8 mouse cellular contexts compared by ENCODE assay signal in genomic region chrX:6091996-6092757, GRCm38 (mm10). TPM values are rescaled to one million over a fixed set of nuclear protein-coding genes. Genes with fewer than 3 reads are reported as not detected.
DNase-seq lines count a peak whose midpoint lies in the region; ATAC-seq and TF ChIP-seq lines count a peak whose summit lies in the region.

No protein-coding gene starts in this region.

- no peak overlapping the region for H3K27ac ChIP-seq in lung, embryonic 14.5 days (ENCODE audit: low read depth)
- H3K27ac ChIP-seq in hindbrain, embryonic 11.5 days (ENCODE audit: low read depth, low read length), result no peak overlapping the region
- H3K27ac ChIP-seq in neural tube, embryonic 15.5 days (replicated peaks), result peak overlapping the region; percentile 84

- TF ChIP-seq CTCF in lung, embryonic 14.5 days (IDR thresholded peaks at IDR 0.05; ENCODE audit: low read depth), result peak; percentile 36; the same call in 1 of the 2 replicates

- H3K9ac ChIP-seq in lung, embryonic 14.5 days, result 0 out of 2 replicates have a peak overlapping the region, but pooled peaks have one; percentile 6
- 0 out of 2 replicates have a peak overlapping the region, but pooled peaks have one; percentile 36 for H3K9ac ChIP-seq in hindbrain, embryonic 11.5 days (ENCODE audit: low read depth, low read length)
- H3K9ac ChIP-seq in neural tube, embryonic 15.5 days (replicated peaks), result peak overlapping the region; percentile 53

- no peaks in the 10 kb centered on the region for H3K4me1 ChIP-seq in lung, embryonic 14.5 days (ENCODE audit: insufficient read depth)
- H3K4me1 ChIP-seq in hindbrain, embryonic 11.5 days (replicated peaks; ENCODE audit: control insufficient read depth, insufficient read depth, low read length), result no peaks in the 10 kb centered on the region
- H3K4me1 ChIP-seq in neural tube, embryonic 15.5 days, result no peaks in the 10 kb centered on the region

- peak; percentile 34 for DNase-seq in lung, embryonic 14.5 days
- DNase-seq in lung, adult 18-20 months, result no peak
- peak; percentile 67 for DNase-seq in embryo, embryonic 10.5 days (ENCODE audit: low spot score)
- peak; percentile 64 for DNase-seq in hindbrain, embryonic 11.5 days (ENCODE audit: low spot score)
- peak; percentile 36 to 43 for DNase-seq in left cerebral cortex, postnatal 10 days (ENCODE audit: extremely low spot score in 1 of 2, low spot score in 2 of 2)
- no peak for DNase-seq in lung, postnatal 25 days (ENCODE audit: low spot score)

- no peaks in the 10 kb centered on the region for H3K9me3 ChIP-seq in lung, embryonic 14.5 days (ENCODE audit: low read depth, low read length)
- no peaks in the 10 kb centered on the region for H3K9me3 ChIP-seq in hindbrain, embryonic 11.5 days (ENCODE audit: control insufficient read depth, low read length)
- no peaks in the 10 kb centered on the region for H3K9me3 ChIP-seq in neural tube, embryonic 15.5 days (replicated peaks)

- H3K27me3 ChIP-seq in lung, embryonic 14.5 days (ENCODE audit: insufficient read depth, low read length), result 0 out of 2 replicates have a peak, but pooled peaks cover 6% of the 10 kb centered on the region
- no peaks in the 10 kb centered on the region for H3K27me3 ChIP-seq in hindbrain, embryonic 11.5 days (ENCODE audit: control insufficient read depth, insufficient read depth, low read length)
- H3K27me3 ChIP-seq in neural tube, embryonic 15.5 days (replicated peaks), result no peaks in the 10 kb centered on the region

- no peaks in the 10 kb centered on the region for H3K36me3 ChIP-seq in lung, embryonic 14.5 days (ENCODE audit: insufficient read depth)
- H3K36me3 ChIP-seq in hindbrain, embryonic 11.5 days (ENCODE audit: control insufficient read depth, insufficient read depth, low read length), result no peaks in the 10 kb centered on the region
- no peaks in the 10 kb centered on the region for H3K36me3 ChIP-seq in neural tube, embryonic 15.5 days

- WGBS in lung, embryonic 14.5 days, result 5% methylated on average over 25 of the region's 30 CpGs
- 14% methylated on average over 27 of the region's 30 CpGs for WGBS in hindbrain, embryonic 11.5 days
- 15% methylated on average over 30 of the region's 30 CpGs for WGBS in neural tube, embryonic 15.5 days

- ATAC-seq in lung, embryonic 14.5 days (ENCODE audit: insufficient read depth), result peak; percentile 73; the same call in 1 of the 2 replicates
- ATAC-seq in hindbrain, embryonic 11.5 days (ENCODE audit: low FRiP score), result peak; percentile 96
- peak; percentile 96 for ATAC-seq in neural tube, embryonic 15.5 days (ENCODE audit: low FRiP score)
- ATAC-seq in megakaryocyte, adult 5-6 weeks (ENCODE audit: poor library complexity, severe bottlenecking), result no peak

- H3K4me3 ChIP-seq in lung, embryonic 14.5 days (ENCODE audit: low read depth, low read length), result peak overlapping the region; percentile 26
- H3K4me3 ChIP-seq in hindbrain, embryonic 11.5 days (ENCODE audit: low read depth, low read length), result peak overlapping the region; percentile 34
- peak overlapping the region; percentile 50 for H3K4me3 ChIP-seq in neural tube, embryonic 15.5 days (replicated peaks)

- H3K4me2 ChIP-seq in lung, embryonic 14.5 days, result peak overlapping the region; percentile 49
- peak overlapping the region; percentile 43 for H3K4me2 ChIP-seq in hindbrain, embryonic 11.5 days (replicated peaks; ENCODE audit: low read depth, low read length)
- H3K4me2 ChIP-seq in neural tube, embryonic 15.5 days, result peak overlapping the region; percentile 59

- intact Hi-C loops in left cerebral cortex, postnatal 10 days (cut with DNase I), result loop anchor here (10.0 kb wide), 2 partner anchors 47 to 63 kb away; partner anchors contain the start of gene Nudt11

RNA-seq across cellular contexts. Expression of gene AU022751, which starts 9.0 kb away (rescaled TPM):
- polyA plus RNA-seq in lung, embryonic 14.5 days (2014; fragmentation: Nextera tagmentation; extraction: Ambion mirVana), result not detected in 2 replicates
- polyA plus RNA-seq in hindbrain, embryonic 11.5 days (2014; fragmentation: Nextera tagmentation; extraction: Ambion mirVana), result not detected in 2 replicates
- 1 to 10 TPM in 1 of 2 experiments, under 1 TPM in 1; 0.57 to 1.1 TPM for total RNA-seq in left cerebral cortex, postnatal 10 days (2021)
- polyA plus RNA-seq in neural tube, embryonic 15.5 days (2015; fragmentation: Nextera tagmentation; extraction: Ambion mirVana), result not detected in 2 replicates
- total RNA-seq in megakaryocyte, adult 5-6 weeks (2015), result not detected in 2 replicates
- not detected in 2 replicates for total RNA-seq in megakaryocyte, adult 5-6 weeks (2017)

RNA-seq across cellular contexts. Expression of gene Nudt11, which starts 44.9 kb away (rescaled TPM):
- 3.4 and 3.6 TPM in 2 replicates for polyA plus RNA-seq in lung, embryonic 14.5 days (2014; fragmentation: Nextera tagmentation; extraction: Ambion mirVana)
- 11.7 and 12.8 TPM in 2 replicates for polyA plus RNA-seq in hindbrain, embryonic 11.5 days (2014; fragmentation: Nextera tagmentation; extraction: Ambion mirVana)
- 10 to 100 TPM; 37.1 to 38.8 TPM for total RNA-seq in left cerebral cortex, postnatal 10 days (2021)
- polyA plus RNA-seq in neural tube, embryonic 15.5 days (2015; fragmentation: Nextera tagmentation; extraction: Ambion mirVana), result 17.5 and 21.5 TPM in 2 replicates
- not detected in 2 replicates for total RNA-seq in megakaryocyte, adult 5-6 weeks (2015)
- not detected in 2 replicates for total RNA-seq in megakaryocyte, adult 5-6 weeks (2017)

Comparison
In these comparisons a context has a peak if more than half of its experiments do, and no peak if none do; other contexts are left out.
1. DNase-seq: peak in lung, embryonic 14.5 days (single experiment), embryo, embryonic 10.5 days (single experiment), hindbrain, embryonic 11.5 days (single experiment) and left cerebral cortex, postnatal 10 days (2 of 2); none in lung, adult 18-20 months (0 of 2) and lung, postnatal 25 days (single experiment).
2. Peak in every context shown above with its lines, with median percentiles within 50 percentile points of each other: H3K4me2 ChIP-seq, H3K4me3 ChIP-seq and H3K9ac ChIP-seq.